ENCODE assay signal across 17 mouse cellular contexts in genomic region chr7:133262161-133262560, GRCm38 (mm10).
DNase-seq lines count a peak whose midpoint lies in the region; ATAC-seq and TF ChIP-seq lines count a peak whose summit lies in the region.
"Had no signal": no experiment of that assay in that cellular context is flagged by ENCODE, and none has a peak within 500 bp of the region (broad histone marks: within the 10 kb centered on the region; RNA-seq: fewer than 3 reads in every experiment).

No protein-coding gene starts in this region.

- TF ChIP-seq CTCF in lung, postnatal 0 days (IDR thresholded peaks at IDR 0.05) = no peak

- no peak overlapping the region for H3K27ac ChIP-seq in lung, embryonic 16.5 days (ENCODE audit: low read length)
- H3K27ac ChIP-seq in lung, postnatal 0 days (ENCODE audit: low read length) = no peak overlapping the region
- H3K27ac ChIP-seq in embryonic facial prominence, embryonic 15.5 days (replicated peaks) = 0 out of 2 replicates have a peak overlapping the region, but pooled peaks have one; percentile 22
- H3K27ac ChIP-seq: neural tube, embryonic 15.5 days had no signal

- no peaks in the 10 kb centered on the region for H3K27me3 ChIP-seq in lung, embryonic 16.5 days (ENCODE audit: control insufficient read depth, insufficient read depth, low read depth, low read length)
- H3K27me3 ChIP-seq in lung, postnatal 0 days (replicated peaks; ENCODE audit: insufficient read depth, low read length) = no peaks in the 10 kb centered on the region
- no peaks in the 10 kb centered on the region for H3K27me3 ChIP-seq in embryonic facial prominence, embryonic 15.5 days
- H3K27me3 ChIP-seq: neural tube, embryonic 15.5 days; Patski had no signal

- 43% methylated on average over 5 of the region's 5 CpGs for WGBS in lung, embryonic 16.5 days
- WGBS in lung, postnatal 0 days = 53% methylated on average over 5 of the region's 5 CpGs
- WGBS in embryonic facial prominence, embryonic 15.5 days = 33% methylated on average over 5 of the region's 5 CpGs

- peak; percentile 34; the same call in 1 of the 2 replicates for ATAC-seq in lung, embryonic 16.5 days (ENCODE audit: low read depth)
- ATAC-seq in lung, postnatal 0 days = no peak
- no peak for ATAC-seq in embryonic facial prominence, embryonic 15.5 days (ENCODE audit: insufficient number of reproducible peaks, low FRiP score, low TSS enrichment, low read depth)
- ATAC-seq: inflammation-experienced regulatory T-cells, adult 6 months; Patski had no signal

- H3K4me2 ChIP-seq in lung, embryonic 16.5 days (ENCODE audit: low read depth, low read length) = no peak overlapping the region
- H3K4me2 ChIP-seq in lung, postnatal 0 days (replicated peaks; ENCODE audit: low read depth, low read length) = no peak overlapping the region
- no peak overlapping the region for H3K4me2 ChIP-seq in embryonic facial prominence, embryonic 15.5 days (replicated peaks)
- H3K4me2 ChIP-seq: heart, embryonic 11.5 days; liver, embryonic 11.5 days; neural tube, embryonic 15.5 days had no signal

- no peak overlapping the region for H3K4me3 ChIP-seq in lung, embryonic 16.5 days (ENCODE audit: low read length)
- no peak overlapping the region for H3K4me3 ChIP-seq in lung, postnatal 0 days (ENCODE audit: low read depth, low read length)
- no peak overlapping the region for H3K4me3 ChIP-seq in embryonic facial prominence, embryonic 15.5 days (replicated peaks)
- H3K4me3 ChIP-seq: neural tube, embryonic 15.5 days had no signal

- intact Hi-C loops in heart, postnatal 10 days (cut with DNase I) = no loop called here
- intact Hi-C loops in heart, postnatal 25 days (cut with DNase I) = no loop called here

- no peak overlapping the region for H3K9ac ChIP-seq in lung, embryonic 16.5 days (ENCODE audit: low read length)
- H3K9ac ChIP-seq in lung, postnatal 0 days (replicated peaks; ENCODE audit: low read depth) = no peak overlapping the region
- H3K9ac ChIP-seq in embryonic facial prominence, embryonic 15.5 days = no peak overlapping the region
- H3K9ac ChIP-seq: neural tube, embryonic 15.5 days had no signal

- no peak for TF ChIP-seq EP300 in lung, postnatal 0 days (IDR thresholded peaks at IDR 0.05)

- peak; percentile 54 to 67 for DNase-seq in cerebellum, adult 18-20 months
- no peak for DNase-seq in cerebellum, postnatal 14 days
- DNase-seq in heart, postnatal 10 days = peak; percentile 7 to 10
- no peak for DNase-seq in heart, postnatal 25 days (ENCODE audit: low spot score)
- DNase-seq in lung, postnatal 0 days (ENCODE audit: low spot score) = no peak
- no peak for DNase-seq in kidney, postnatal 10 days
- DNase-seq: gastrocnemius, postnatal 14 days; lung, postnatal 10 days; retina, postnatal 1 day; thymus, postnatal 14 days had no signal

- 0 out of 2 replicates have a peak, but pooled peaks cover 3% of the 10 kb centered on the region for H3K4me1 ChIP-seq in lung, embryonic 16.5 days (replicated peaks; ENCODE audit: control insufficient read depth, insufficient read depth, low read length)
- no peaks in the 10 kb centered on the region for H3K4me1 ChIP-seq in lung, postnatal 0 days (ENCODE audit: insufficient read depth, low read depth, low read length)
- peaks cover 16% of the 10 kb centered on the region for H3K4me1 ChIP-seq in embryonic facial prominence, embryonic 15.5 days
- H3K4me1 ChIP-seq: neural tube, embryonic 15.5 days had no signal

- H3K9me3 ChIP-seq in lung, embryonic 16.5 days (ENCODE audit: control insufficient read depth, low read length) = no peaks in the 10 kb centered on the region
- H3K9me3 ChIP-seq in lung, postnatal 0 days (ENCODE audit: low read length) = no peaks in the 10 kb centered on the region
- no peaks in the 10 kb centered on the region for H3K9me3 ChIP-seq in embryonic facial prominence, embryonic 15.5 days (replicated peaks)
- H3K9me3 ChIP-seq: neural tube, embryonic 15.5 days had no signal

- no peaks in the 10 kb centered on the region for H3K36me3 ChIP-seq in lung, embryonic 16.5 days (ENCODE audit: control insufficient read depth, insufficient read depth, low read length)
- no peaks in the 10 kb centered on the region for H3K36me3 ChIP-seq in lung, postnatal 0 days (ENCODE audit: insufficient read depth, low read length)
- no peaks in the 10 kb centered on the region for H3K36me3 ChIP-seq in embryonic facial prominence, embryonic 15.5 days
- H3K36me3 ChIP-seq: neural tube, embryonic 15.5 days had no signal

Comparison
In these comparisons a context has a peak if more than half of its experiments do, and no peak if none do; other contexts are left out.
1. DNase-seq: peak in cerebellum, adult 18-20 months (2 of 2) and heart, postnatal 10 days (2 of 2); none in cerebellum, postnatal 14 days (0 of 2), heart, postnatal 25 days (single experiment), lung, postnatal 0 days (single experiment) and kidney, postnatal 10 days (single experiment).